Mouse (Mus musculus) heart, postnatal 14 days (tissue): Measurements from ENCODE around the gene Olfr575. TPM values are rescaled to one million over a fixed set of nuclear protein-coding genes. Genes with fewer than 3 reads are reported as not detected.

Experiments used
- DNase-seq, 2 experiments: peaks; one replicate each; pipeline ENCODE4 v3.0.0; 2021 to 2022
- intact Hi-C: fragments of 180-260 bp; cut with DNase I; formaldehyde crosslinking; loops from one replicate; pipeline ENCODE4 v1.15.1; 2025
- long read RNA-seq, 2 experiments: library from polyadenylated mRNA; stranded (forward); transcript quantifications; one replicate each; pipeline ENCODE4 v2.0.0; 2021
- total RNA-seq, 2 experiments: library from RNA; stranded (reverse); gene quantifications; 2 replicates each; pipeline ENCODE4 v1.2.3; 2021

Olfr575 gene
- total RNA-seq = not detected
- long read RNA-seq, experiment 1 = 0 reads
- long read RNA-seq, experiment 2 = 0 reads

DNA sequence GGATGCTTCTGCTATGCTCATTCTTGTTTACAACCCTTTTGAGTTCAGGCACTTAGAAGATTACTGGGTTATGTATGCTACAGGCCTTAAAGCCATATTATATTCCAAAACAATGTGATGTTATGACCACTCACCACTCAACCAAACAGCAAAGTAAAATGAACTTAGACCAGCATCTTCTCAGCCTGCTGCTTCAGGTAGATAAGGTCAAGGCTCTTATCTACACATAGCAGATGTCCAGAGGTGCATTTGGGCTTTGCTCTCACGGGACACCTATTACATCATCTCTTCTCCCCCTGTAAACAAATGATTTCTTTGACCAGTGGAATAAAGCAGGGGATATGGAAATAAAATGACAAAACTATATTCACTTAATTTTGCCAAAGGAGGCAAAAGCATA, at the start of gene Olfr575:
TSS of gene Olfr575 (minus strand) at position 183 of the 400 bp plus-strand sequence.
- no peak for DNase-seq
- intact Hi-C loops = no loop called here

GRCm38 (mm10) chr7:102989224-102989623, 30.6 kb upstream of the Olfr575 start, which contains the start of gene Olfr578:
Gene Olfr578, minus strand, starts transcription at chr7:102989324.
- no peak for DNase-seq
- intact Hi-C loops = no loop called here

DNA sequence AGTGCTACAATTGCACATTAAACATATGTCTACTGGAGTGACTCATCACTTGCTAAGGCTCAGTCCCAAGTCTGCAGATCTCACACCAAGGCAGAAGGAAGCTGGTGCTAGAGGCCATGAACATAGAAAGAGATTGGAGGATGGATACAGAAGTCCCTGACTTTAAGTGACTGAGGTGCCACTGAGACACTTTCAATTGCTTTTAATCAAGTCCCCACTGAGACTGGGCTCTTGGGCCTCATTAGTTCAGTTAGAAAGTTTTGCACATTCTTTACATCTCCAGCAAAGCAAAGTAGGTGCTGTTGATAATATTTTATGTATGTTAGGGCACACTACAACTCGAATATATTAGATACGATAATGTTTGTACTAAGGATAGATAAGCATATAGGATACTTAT, 17.3 kb upstream of the Olfr575 start, which contains the start of gene Olfr577:
TSS of gene Olfr577 (minus strand) at position 101 of the 400 bp plus-strand sequence.
- intact Hi-C loops = no loop called here
- no peak for DNase-seq

DNA sequence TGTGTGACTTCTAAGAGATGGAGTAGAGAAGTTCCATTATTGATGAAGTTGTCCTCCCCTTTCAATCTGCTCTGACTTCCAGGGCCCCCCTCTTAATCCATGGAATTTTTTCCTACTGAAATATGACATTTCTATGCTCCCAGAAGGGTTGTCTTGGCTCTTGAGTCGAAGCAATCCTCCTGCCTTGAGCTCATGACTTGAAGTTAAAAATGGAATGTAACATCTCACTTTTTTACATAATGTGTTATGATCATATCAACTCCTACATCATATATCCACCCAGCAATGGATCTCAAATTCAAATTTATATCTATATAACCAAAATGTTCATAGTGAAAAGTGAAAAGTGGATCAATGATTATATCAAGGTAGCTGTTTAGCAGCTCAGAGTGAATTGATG, 15.8 kb upstream of the Olfr575 start:
- intact Hi-C loops = no loop called here
- DNase-seq = no peak

GRCm38 (mm10) chr7:102962360-102962759, 3.8 kb upstream of the Olfr575 start, which contains the start of gene Olfr576:
Gene Olfr576, plus strand, starts transcription at chr7:102962660.
- DNase-seq = no peak
- intact Hi-C loops = no loop called here

DNA sequence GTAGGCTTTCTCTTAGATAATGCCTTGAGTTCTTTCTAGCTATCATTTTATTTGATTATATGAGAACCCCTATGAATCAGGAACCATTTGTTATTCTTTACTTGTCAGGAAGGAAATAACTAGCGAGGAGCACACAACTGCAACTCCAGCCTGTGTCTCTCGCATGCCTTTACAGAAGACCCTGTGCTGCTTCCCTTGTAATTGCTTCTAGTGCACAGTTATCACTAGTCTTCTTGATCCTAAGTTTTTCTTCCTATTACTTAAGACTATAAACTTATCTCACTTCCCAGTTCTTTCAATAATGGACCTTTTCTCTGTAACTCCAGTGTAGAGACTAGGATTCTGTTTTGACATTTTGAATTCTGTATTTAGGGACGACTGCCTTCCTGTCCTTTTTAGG, 438 bp downstream of the Olfr575 start:
- DNase-seq = no peak
- intact Hi-C loops = no loop called here

GRCm38 (mm10) chr7:102950732-102951131, 7.8 kb downstream of the Olfr575 start:
- no peak for DNase-seq
- intact Hi-C loops = no loop called here

- intact Hi-C loops = no loop called here
- no peak for DNase-seq
Observed at GRCm38 (mm10) chr7:102948167-102948566, 10.4 kb downstream of the Olfr575 start, which contains the start of gene Olfr574. Gene Olfr574, plus strand, starts transcription at chr7:102948467.

DNA sequence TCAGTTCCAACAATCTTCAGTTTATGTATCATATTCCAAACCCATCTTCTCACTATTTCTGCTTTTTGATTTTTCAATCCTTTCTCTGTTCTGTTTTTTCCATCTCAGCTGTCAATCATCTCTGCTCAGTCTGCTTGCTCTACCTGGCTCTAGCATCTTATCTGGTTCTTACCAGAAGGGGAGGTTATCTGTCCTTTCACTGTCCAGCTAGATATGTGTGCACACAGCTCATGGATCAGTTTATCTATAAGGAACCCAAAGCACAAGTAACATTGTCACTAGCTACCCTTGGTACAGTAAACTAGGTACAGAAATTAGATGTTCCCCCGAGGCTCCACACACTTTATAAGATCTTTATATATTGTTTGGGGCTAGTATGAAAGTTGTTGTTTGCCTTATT, 15.2 kb downstream of the Olfr575 start:
- intact Hi-C loops = no loop called here
- no peak for DNase-seq

GRCm38 (mm10) chr7:102942475-102942874, 16.1 kb downstream of the Olfr575 start, which contains the start of gene Olfr573-ps1:
Gene Olfr573-ps1, minus strand, starts transcription at chr7:102942575.
- intact Hi-C loops = no loop called here
- no peak for DNase-seq

- no peak for DNase-seq
- intact Hi-C loops = loop anchor here (10.0 kb wide), 1 partner anchor 232 kb away; the partner anchor contains the start of gene Olfr557
Observed at GRCm38 (mm10) chr7:102927105-102927504, 31.5 kb downstream of the Olfr575 start.

DNA sequence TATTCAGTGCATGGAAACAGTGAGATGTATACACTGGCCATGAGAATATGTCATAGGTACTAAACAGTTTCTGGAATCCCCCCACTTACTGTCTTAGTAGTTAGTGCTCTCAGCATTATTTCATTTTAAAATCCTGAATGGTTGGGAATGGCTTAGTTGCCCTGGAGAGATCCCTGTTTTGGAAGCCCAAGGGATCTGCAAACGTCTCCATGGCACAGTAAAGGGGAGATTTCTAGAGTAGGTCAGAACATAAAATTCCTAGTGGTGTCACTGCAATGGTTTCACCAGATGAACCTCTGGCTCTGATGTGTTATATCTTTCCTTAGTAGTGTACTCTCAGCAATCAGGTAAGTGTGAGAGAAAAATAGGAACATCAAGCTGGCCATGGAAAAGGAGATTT, 34.5 kb downstream of the Olfr575 start, which contains the start of gene Olfr572:
TSS of gene Olfr572 (plus strand) at position 301 of the 400 bp plus-strand sequence.
- DNase-seq = no peak
- intact Hi-C loops = loop anchor here (10.0 kb wide), 1 partner anchor 229 kb away; the partner anchor contains the start of gene Olfr557

- intact Hi-C loops = loop anchor here (2.0 to 10.0 kb wide), 3 partner anchors 225 to 407 kb away; partner anchors contain the start of genes Olfr556 and Olfr557
Observed at GRCm38 (mm10) chr7:102919632-102920031, 38.9 kb downstream of the Olfr575 start.

GRCm38 (mm10) chr7:102917032-102917875, 41.3 kb downstream of the Olfr575 start, which contains the start of gene Olfr571:
Gene Olfr571, minus strand, starts transcription at chr7:102917536.
- no peak for DNase-seq
- intact Hi-C loops = no loop called here

More at GRCm38 (mm10) chr7:102919632-102920031, 38.9 kb downstream of the Olfr575 start:
- DNase-seq = peak in 1 of 2 experiments; percentile 48

- no peak for DNase-seq
- intact Hi-C loops = no loop called here
Observed at GRCm38 (mm10) chr7:102916405-102916804, 42.2 kb downstream of the Olfr575 start.

DNA sequence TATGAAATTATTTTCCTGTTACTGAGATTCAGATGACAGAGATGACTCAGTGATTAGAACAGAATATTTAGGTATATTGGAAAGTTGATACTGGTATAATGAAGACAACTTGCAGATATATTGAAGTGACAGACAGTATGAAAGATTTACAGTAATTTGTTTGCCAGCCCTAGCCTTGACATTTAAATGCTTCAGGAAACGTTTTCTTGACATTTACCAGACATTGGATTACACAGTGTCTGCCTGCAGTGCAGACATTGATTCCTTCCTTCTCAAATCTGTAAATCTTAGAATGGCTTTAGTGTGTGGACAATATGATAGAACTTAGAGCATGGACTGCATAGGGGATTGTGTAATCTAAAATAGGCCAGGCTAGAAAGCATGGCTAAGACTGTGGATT, 43.3 kb downstream of the Olfr575 start:
- DNase-seq = no peak
- intact Hi-C loops = no loop called here

Other genes starting within 250 kb of the Olfr575 start
- gene Olfr33, start 239.7 kb downstream of the Olfr575 start, total RNA-seq = not detected
- gene Olfr559, start 231.3 kb downstream of the Olfr575 start, total RNA-seq = not detected
- under 1 TPM in 1 of 2 experiments, not detected in 1; 0.32 TPM for gene Olfr560, start 199.4 kb downstream of the Olfr575 start, total RNA-seq
- gene Olfr78, start 199.3 kb downstream of the Olfr575 start, total RNA-seq = 1 to 10 TPM; 1.6 to 2.1 TPM
- gene Olfr561, start 187.6 kb downstream of the Olfr575 start, total RNA-seq = not detected
- not detected for gene Olfr564, start 155.3 kb downstream of the Olfr575 start, total RNA-seq
- gene Olfr566, start 100.0 kb downstream of the Olfr575 start, total RNA-seq = not detected
- not detected for gene Olfr568, start 81.7 kb downstream of the Olfr575 start, total RNA-seq
- gene Olfr569, start 67.9 kb downstream of the Olfr575 start, total RNA-seq = not detected
- gene Olfr570, start 64.2 kb downstream of the Olfr575 start, total RNA-seq = not detected
- gene Olfr571, start 41.2 kb downstream of the Olfr575 start, total RNA-seq = not detected
- gene Olfr572, start 34.4 kb downstream of the Olfr575 start, total RNA-seq = not detected
- not detected for gene Olfr573-ps1, start 16.2 kb downstream of the Olfr575 start, total RNA-seq
- gene Olfr574, start 10.3 kb downstream of the Olfr575 start, total RNA-seq = not detected
- gene Olfr576, start 3.9 kb upstream of the Olfr575 start, total RNA-seq = not detected
- not detected for gene Olfr577, start 17.2 kb upstream of the Olfr575 start, total RNA-seq
- not detected for gene Olfr578, start 30.5 kb upstream of the Olfr575 start, total RNA-seq
- not detected for gene Olfr582, start 79.2 kb upstream of the Olfr575 start, total RNA-seq
- not detected for gene Olfr583, start 92.5 kb upstream of the Olfr575 start, total RNA-seq
- not detected for gene Olfr584, start 123.1 kb upstream of the Olfr575 start, total RNA-seq
- not detected for gene Olfr585, start 138.9 kb upstream of the Olfr575 start, total RNA-seq
- gene Olfr586, start 166.9 kb upstream of the Olfr575 start, total RNA-seq = not detected
- gene Olfr588-ps1, start 182.1 kb upstream of the Olfr575 start, total RNA-seq = not detected
- not detected for gene Olfr589, start 197.6 kb upstream of the Olfr575 start, total RNA-seq
- not detected for gene Olfr591, start 219.6 kb upstream of the Olfr575 start, total RNA-seq
- gene Olfr592, start 226.0 kb upstream of the Olfr575 start, total RNA-seq = not detected